Mouse (Mus musculus): ENCODE results near the gene Knop1. TPM values are rescaled to one million over a fixed set of nuclear protein-coding genes. Genes with fewer than 3 reads are reported as not detected.

Knop1 gene
- 88.7 and 91.4 TPM in 2 replicates for polyA plus RNA-seq (2015; fragmentation: Nextera tagmentation; extraction: Ambion mirVana)

GRCm38 (mm10) chr7:118855877-118856304 is at the start of gene Knop1:
Gene Knop1 (minus strand): TSS chr7:118856254.
- H3K9me3 ChIP-seq, result no peaks in the 10 kb centered on the region
- H3K36me3 ChIP-seq, result peaks cover 18% of the 10 kb centered on the region; the same call in 1 of the 2 replicates
- H3K27ac ChIP-seq, result peak within 1 kb of the TSS; percentile 73
- H3K4me2 ChIP-seq, result peak within 1 kb of the TSS; percentile 70
- H3K9ac ChIP-seq, result peak within 1 kb of the TSS; percentile 54
- peak; percentile 80 for ATAC-seq (ENCODE audit: insufficient read depth, low FRiP score, low read depth)
- H3K27me3 ChIP-seq (replicated peaks), result no peaks in the 10 kb centered on the region
- under 1% methylated on average over 46 of the region's 46 CpGs for WGBS
- H3K4me1 ChIP-seq, result peaks cover 5% of the 10 kb centered on the region; the same call in 1 of the 2 replicates
- peak within 1 kb of the TSS; percentile 86 for H3K4me3 ChIP-seq (replicated peaks)

- Histone ChIP-seq H3K4me3 (replicated peaks) (no peak overlapping the region), H3K27ac (no peak overlapping the region), H3K36me3 (no peaks in the 10 kb centered on the region), H3K4me1 (peaks cover 9% of the 10 kb centered on the region), H3K27me3 (replicated peaks) (no peaks in the 10 kb centered on the region), H3K9ac (no peak overlapping the region), H3K9me3 (no peaks in the 10 kb centered on the region), H3K4me2 (no peak overlapping the region)
- 86% methylated on average over 4 of the region's 4 CpGs for WGBS
- no peak for ATAC-seq (ENCODE audit: insufficient read depth, low FRiP score, low read depth)
These were observed 48.5 kb upstream of the Knop1 start for GRCm38 (mm10) chr7:118904530-118904929.

GRCm38 (mm10) chr7:118903879-118904278 is 47.8 kb upstream of the Knop1 start:
- Histone ChIP-seq H3K4me3 (replicated peaks) (no peak overlapping the region), H3K9me3 (no peaks in the 10 kb centered on the region), H3K9ac (no peak overlapping the region), H3K27ac (no peak overlapping the region), H3K4me2 (no peak overlapping the region), H3K4me1 (peaks cover 9% of the 10 kb centered on the region), H3K27me3 (replicated peaks) (no peaks in the 10 kb centered on the region), H3K36me3 (no peaks in the 10 kb centered on the region)
- WGBS, result 83% methylated on average over 9 of the region's 9 CpGs
- ATAC-seq (ENCODE audit: insufficient read depth, low FRiP score, low read depth), result no peak

- peak overlapping the region; percentile 40 for H3K4me2 ChIP-seq
- no peaks in the 10 kb centered on the region for H3K36me3 ChIP-seq
- no peaks in the 10 kb centered on the region for H3K27me3 ChIP-seq (replicated peaks)
- 24% methylated on average over 13 of the region's 13 CpGs for WGBS
- peak overlapping the region; percentile 74 for H3K27ac ChIP-seq
- peak; percentile 63; the same call in 1 of the 2 replicates for ATAC-seq (ENCODE audit: insufficient read depth, low FRiP score, low read depth)
- no peak overlapping the region for H3K4me3 ChIP-seq (replicated peaks)
- H3K9me3 ChIP-seq, result no peaks in the 10 kb centered on the region
- H3K4me1 ChIP-seq, result peaks cover 9% of the 10 kb centered on the region
- no peak overlapping the region for H3K9ac ChIP-seq
These were observed 46.9 kb upstream of the Knop1 start for GRCm38 (mm10) chr7:118902944-118903343.

GRCm38 (mm10) chr7:118900090-118900489 is 44.0 kb upstream of the Knop1 start:
- Histone ChIP-seq H3K4me1 (peaks cover 9% of the 10 kb centered on the region), H3K27me3 (replicated peaks) (no peaks in the 10 kb centered on the region), H3K4me2 (no peak overlapping the region), H3K27ac (no peak overlapping the region), H3K9me3 (no peaks in the 10 kb centered on the region), H3K9ac (no peak overlapping the region), H3K36me3 (no peaks in the 10 kb centered on the region), H3K4me3 (replicated peaks) (no peak overlapping the region)
- WGBS, result 81% methylated on average over 2 of the region's 2 CpGs
- ATAC-seq (ENCODE audit: insufficient read depth, low FRiP score, low read depth), result no peak

GRCm38 (mm10) chr7:118898063-118898462 is 42.0 kb upstream of the Knop1 start:
- H3K9ac ChIP-seq, result no peak overlapping the region
- H3K4me2 ChIP-seq, result no peak overlapping the region
- H3K27me3 ChIP-seq (replicated peaks), result no peaks in the 10 kb centered on the region
- H3K9me3 ChIP-seq, result no peaks in the 10 kb centered on the region
- no peak overlapping the region for H3K4me3 ChIP-seq (replicated peaks)
- no peak for ATAC-seq (ENCODE audit: insufficient read depth, low FRiP score, low read depth)
- H3K27ac ChIP-seq, result no peak overlapping the region
- no peaks in the 10 kb centered on the region for H3K36me3 ChIP-seq
- peaks cover 5% of the 10 kb centered on the region for H3K4me1 ChIP-seq

GRCm38 (mm10) chr7:118895469-118896450 is 39.7 kb upstream of the Knop1 start:
- 54% methylated on average over 10 of the region's 10 CpGs for WGBS
- Histone ChIP-seq H3K9me3 (no peaks in the 10 kb centered on the region), H3K4me3 (replicated peaks) (no peak overlapping the region), H3K4me2 (no peak overlapping the region), H3K27ac (peak overlapping the region; percentile 44; the same call in 1 of the 2 replicates), H3K9ac (no peak overlapping the region), H3K36me3 (no peaks in the 10 kb centered on the region), H3K27me3 (replicated peaks) (no peaks in the 10 kb centered on the region), H3K4me1 (no peaks in the 10 kb centered on the region)
- no peak for ATAC-seq (ENCODE audit: insufficient read depth, low FRiP score, low read depth)

- WGBS, result 15% methylated on average over 3 of the region's 3 CpGs
These were observed 33.1 kb upstream of the Knop1 start for GRCm38 (mm10) chr7:118889046-118889680.

GRCm38 (mm10) chr7:118887303-118888055 is 31.4 kb upstream of the Knop1 start:
- no peaks in the 10 kb centered on the region for H3K27me3 ChIP-seq (replicated peaks)
- H3K9me3 ChIP-seq, result no peaks in the 10 kb centered on the region
- H3K9ac ChIP-seq, result no peak overlapping the region
- H3K4me3 ChIP-seq (replicated peaks), result no peak overlapping the region
- no peak overlapping the region for H3K4me2 ChIP-seq
- ATAC-seq (ENCODE audit: insufficient read depth, low FRiP score, low read depth), result no peak
- 53% methylated on average over 6 of the region's 6 CpGs for WGBS
- no peaks in the 10 kb centered on the region for H3K36me3 ChIP-seq
- no peak overlapping the region for H3K27ac ChIP-seq
- 0 out of 2 replicates have a peak, but pooled peaks cover 3% of the 10 kb centered on the region for H3K4me1 ChIP-seq

More at GRCm38 (mm10) chr7:118889046-118889680, 33.1 kb upstream of the Knop1 start:
- Histone ChIP-seq H3K27ac (0 out of 2 replicates have a peak overlapping the region, but pooled peaks have one; percentile 54), H3K9me3 (no peaks in the 10 kb centered on the region), H3K27me3 (replicated peaks) (no peaks in the 10 kb centered on the region), H3K4me1 (0 out of 2 replicates have a peak, but pooled peaks cover 3% of the 10 kb centered on the region), H3K9ac (no peak overlapping the region), H3K36me3 (no peaks in the 10 kb centered on the region), H3K4me3 (replicated peaks) (no peak overlapping the region), H3K4me2 (no peak overlapping the region)
- no peak; the same call in 1 of the 2 replicates for ATAC-seq (ENCODE audit: insufficient read depth, low FRiP score, low read depth)

GRCm38 (mm10) chr7:118884969-118885368 is 28.9 kb upstream of the Knop1 start:
- Histone ChIP-seq H3K36me3 (no peaks in the 10 kb centered on the region), H3K4me2 (no peak overlapping the region), H3K9me3 (no peaks in the 10 kb centered on the region), H3K4me1 (0 out of 2 replicates have a peak, but pooled peaks cover 3% of the 10 kb centered on the region), H3K27me3 (replicated peaks) (no peaks in the 10 kb centered on the region), H3K27ac (no peak overlapping the region), H3K4me3 (replicated peaks) (no peak overlapping the region), H3K9ac (no peak overlapping the region)
- 81% methylated on average over 4 of the region's 4 CpGs for WGBS
- ATAC-seq (ENCODE audit: insufficient read depth, low FRiP score, low read depth), result no peak

- Histone ChIP-seq H3K27ac (no peak overlapping the region), H3K36me3 (no peaks in the 10 kb centered on the region), H3K27me3 (replicated peaks) (no peaks in the 10 kb centered on the region), H3K9me3 (no peaks in the 10 kb centered on the region), H3K4me2 (no peak overlapping the region), H3K4me3 (replicated peaks) (no peak overlapping the region), H3K4me1 (0 out of 2 replicates have a peak, but pooled peaks cover under 1% of the 10 kb centered on the region), H3K9ac (no peak overlapping the region)
- no peak for ATAC-seq (ENCODE audit: insufficient read depth, low FRiP score, low read depth)
- WGBS, result 53% methylated on average over 4 of the region's 4 CpGs
These were observed 27.9 kb upstream of the Knop1 start for GRCm38 (mm10) chr7:118883957-118884356.

Data from stomach, embryonic 15.5 days (tissue).